Mouse (Mus musculus) naive thymus-derived CD4-positive, alpha-beta T cell, adult 2 months (primary cell): Measurements from ENCODE around the gene Olfr1220.

Source experiments
- DNase-seq: peaks from one replicate; pipeline ENCODE4 v3.0.0-alpha.2; 2011; ENCODE audit warnings: low read depth

Olfr1220 gene

DNA sequence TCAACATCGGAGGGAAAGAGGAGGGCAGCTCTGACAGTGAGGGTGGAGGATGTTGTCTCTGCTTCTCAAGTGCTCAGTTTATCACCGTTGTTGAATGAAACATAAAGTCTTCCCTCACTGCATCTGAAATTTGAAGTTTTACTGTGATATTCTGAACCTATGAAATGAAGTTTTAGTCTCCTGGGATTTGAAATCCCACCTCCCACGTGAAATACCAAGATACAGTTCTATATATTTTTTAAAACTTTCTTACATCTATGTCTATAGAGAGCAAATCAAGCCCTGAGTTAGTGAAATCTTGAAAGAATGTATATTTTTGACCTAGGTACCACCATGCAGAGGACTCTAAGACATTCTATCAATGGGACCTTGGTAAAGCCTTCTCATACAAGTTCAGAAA is at the start of gene Olfr1220:
Gene Olfr1220, minus strand, starts transcription at position 101 of the 400 bp plus-strand sequence.
- DNase-seq = no peak

DNA sequence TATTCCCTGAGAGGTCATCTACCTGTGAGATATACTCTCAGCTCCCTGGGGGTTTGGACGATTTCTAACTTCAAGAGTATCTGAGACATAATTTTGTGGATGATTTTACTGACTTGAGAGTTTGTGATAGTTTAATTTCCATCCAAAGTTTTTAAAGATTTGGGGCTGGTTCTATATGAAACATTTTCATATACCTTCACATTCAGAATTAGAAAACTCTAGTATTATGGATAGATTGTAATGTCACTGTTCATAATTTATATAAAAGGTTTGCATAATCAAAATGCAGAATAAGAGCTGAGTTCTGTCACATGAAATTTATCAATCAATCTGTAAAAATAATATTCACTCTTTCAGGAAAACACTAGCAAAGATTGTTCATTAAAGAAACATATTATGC is 44.8 kb upstream of the Olfr1220 start, which contains the start of gene Olfr1223:
Gene Olfr1223, minus strand, starts transcription at position 101 of the 400 bp plus-strand sequence.
- no peak for DNase-seq

DNA sequence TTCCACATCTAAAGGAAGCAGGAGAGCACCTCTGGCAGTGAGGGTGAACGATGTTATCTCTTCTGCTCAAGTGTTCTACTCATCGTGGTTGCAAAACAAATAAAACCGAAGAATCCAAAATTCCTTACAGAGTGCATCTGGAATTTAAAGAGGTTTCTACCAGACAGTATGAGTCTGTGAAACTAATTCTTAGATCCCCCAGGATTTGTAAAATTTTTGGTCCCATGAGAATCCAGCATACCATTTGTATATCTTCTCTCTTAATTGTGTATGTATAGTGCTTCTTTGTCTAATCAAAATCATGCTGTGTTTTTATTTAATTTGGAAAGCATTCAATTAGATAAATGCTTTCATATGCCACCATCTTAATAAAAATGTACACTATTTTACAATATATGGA is 26.3 kb upstream of the Olfr1220 start, which contains the start of gene Olfr1222:
Gene Olfr1222, minus strand, starts transcription at position 101 of the 400 bp plus-strand sequence.
- DNase-seq = no peak

DNA sequence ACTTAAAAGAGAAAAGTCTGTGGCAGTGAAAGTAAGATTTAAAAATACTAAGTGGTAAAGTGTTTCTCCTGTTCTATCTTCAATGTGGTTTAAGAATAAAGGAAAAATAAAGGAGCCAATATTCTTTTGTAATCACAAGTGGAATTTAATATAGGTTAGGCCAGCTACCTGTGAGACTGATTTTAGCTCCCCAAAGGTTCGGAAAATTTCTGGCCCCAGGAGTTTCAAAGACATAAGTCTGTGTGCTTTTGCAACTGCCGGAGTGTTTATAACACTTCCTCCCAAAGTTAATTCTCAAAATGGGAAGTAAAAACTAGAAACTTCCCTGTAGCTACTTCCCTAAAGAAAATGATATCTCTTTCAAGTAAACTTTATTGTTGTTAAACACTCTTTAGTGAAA is 10.5 kb upstream of the Olfr1220 start, which contains the start of gene Olfr1221:
Gene Olfr1221, minus strand, starts transcription at position 101 of the 400 bp plus-strand sequence.
- DNase-seq = no peak

DNA sequence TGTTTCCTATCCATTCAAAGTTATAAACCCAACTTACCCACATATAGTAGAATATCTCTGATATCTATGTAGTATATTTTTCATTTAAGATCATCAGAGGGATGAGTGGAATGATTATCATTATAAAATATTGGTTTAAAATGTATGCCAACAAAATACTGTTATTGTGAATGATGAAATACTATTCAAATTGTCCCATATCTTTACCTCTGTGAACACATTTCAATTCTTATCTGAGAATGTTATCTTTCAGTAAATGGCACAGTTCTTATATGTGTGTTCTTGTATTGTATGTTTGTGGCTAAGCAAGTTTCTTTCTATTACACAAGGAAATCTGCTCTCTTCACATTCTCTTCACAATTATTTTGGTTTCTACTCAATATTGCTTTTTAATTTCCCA is 984 bp downstream of the Olfr1220 start:
- DNase-seq = no peak

DNA sequence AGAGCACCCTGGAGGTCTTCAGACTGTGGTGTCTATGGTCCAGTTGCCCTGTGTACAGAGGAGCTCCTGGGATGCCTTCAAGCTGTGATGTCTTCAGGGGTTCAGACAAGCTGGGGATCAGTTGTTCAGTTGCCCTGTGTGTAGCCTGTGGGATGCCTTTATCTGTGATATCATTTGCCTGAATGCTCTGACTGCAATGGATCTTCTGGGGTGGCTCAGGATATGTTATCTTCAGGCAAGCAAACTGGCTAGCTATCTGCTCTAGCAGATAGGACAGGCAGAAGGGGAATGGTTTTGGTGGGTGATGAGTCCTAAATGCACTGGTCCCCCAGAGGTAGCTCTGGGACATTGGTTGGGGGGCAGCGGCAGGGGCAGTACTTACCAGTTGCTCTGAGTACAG is 12.8 kb downstream of the Olfr1220 start:
- no peak for DNase-seq

DNA sequence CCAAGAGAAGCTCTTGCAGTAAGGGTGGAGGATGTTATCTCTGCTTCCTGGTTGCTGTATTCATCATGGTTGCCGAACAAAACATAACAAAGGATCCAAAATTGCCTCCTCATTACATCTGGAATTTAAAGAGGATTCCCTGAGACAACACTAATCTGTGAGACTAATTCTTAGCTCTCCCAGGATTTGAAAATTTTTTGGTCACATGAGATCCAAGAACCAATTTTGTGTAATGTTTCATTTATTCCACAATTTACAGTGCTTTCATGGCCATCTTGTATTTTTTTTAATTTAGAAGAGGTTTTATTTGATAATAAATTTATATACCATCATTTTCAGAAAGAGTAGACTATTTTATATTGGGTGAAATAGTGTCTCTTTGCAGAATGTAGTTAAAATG is 23.2 kb downstream of the Olfr1220 start, which contains the start of gene Olfr1219:
Gene Olfr1219, minus strand, starts transcription at position 101 of the 400 bp plus-strand sequence.
- no peak for DNase-seq

DNA sequence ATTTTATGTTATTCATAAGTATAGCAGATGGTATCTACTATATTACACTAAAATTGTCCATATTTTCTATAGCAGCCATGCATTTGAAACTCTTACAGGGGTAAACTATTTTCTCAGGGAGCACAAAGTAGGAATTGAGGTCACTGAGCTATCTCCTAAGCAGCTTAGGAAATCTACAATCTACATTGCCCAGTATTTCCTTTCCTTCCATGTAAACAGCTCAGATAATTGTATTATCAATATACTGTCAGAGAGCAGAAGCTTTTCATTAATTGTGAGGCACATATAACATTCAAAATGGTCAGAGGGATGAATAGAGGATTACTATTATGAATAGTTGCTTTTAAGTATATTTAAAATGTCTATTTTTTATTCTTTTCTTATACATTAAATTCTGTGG is 25.1 kb downstream of the Olfr1220 start:
- DNase-seq = no peak

DNA sequence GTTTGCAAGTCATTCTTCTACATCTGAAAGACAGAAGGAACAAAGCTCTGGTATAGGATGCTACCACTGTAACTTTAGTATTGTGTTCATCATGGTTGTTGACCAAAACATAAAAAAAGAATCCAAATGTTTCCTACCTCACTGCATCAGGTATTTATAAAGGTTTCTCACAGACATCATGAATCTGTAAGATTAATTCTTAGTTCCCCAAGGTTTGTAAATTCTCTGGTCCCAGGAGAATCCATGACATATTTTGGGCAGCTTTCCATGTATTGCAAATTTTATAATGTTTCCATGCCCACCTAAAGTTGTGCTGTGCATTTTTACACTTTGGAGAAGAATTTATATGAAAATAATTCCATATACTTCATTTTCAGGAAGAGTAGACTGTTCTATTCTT is 45.5 kb downstream of the Olfr1220 start, which contains the start of gene Olfr1218:
Gene Olfr1218, minus strand, starts transcription at position 101 of the 400 bp plus-strand sequence.
- DNase-seq = no peak
